Mouse (Mus musculus) adipocyte (in vitro differentiated cells): ENCODE data around the gene Crybg2.
A peak's percentile ranks its signal among the peaks of the same experiment; 100 is the strongest.

Experiments
- DNase-seq: peaks from one replicate; pipeline ENCODE4 v3.0.0-alpha.2; 2016; ENCODE audit warnings: low spot score

Crybg2 gene

DNA sequence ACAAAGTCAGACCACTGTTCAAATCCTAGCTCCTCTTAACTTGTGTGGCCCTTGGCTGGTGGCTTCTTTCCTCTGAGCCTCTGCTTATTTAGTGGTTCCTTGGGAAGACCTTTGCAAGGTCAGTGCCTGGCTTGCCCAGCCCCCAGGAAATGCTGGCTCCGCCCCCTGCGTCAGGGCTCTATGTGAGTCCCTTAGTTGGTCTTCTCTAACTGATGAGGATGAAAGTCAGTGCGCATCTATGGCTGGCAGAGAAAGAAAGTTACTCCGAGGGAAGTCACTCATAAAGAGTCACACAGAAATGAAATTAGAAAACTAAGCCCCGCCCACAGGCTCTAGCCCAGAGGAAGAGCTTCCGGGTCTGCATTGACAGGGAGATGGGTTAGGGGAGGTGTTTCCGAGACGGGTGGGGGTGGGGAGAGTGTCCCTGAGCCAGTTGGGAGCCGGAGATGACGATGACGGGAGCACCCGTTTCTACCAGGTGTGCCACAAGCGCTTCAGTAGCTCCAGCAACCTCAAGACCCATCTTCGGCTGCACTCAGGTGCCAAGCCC lies 2.4 kb upstream of the Crybg2 start:
- DNase-seq: no peak

DNA sequence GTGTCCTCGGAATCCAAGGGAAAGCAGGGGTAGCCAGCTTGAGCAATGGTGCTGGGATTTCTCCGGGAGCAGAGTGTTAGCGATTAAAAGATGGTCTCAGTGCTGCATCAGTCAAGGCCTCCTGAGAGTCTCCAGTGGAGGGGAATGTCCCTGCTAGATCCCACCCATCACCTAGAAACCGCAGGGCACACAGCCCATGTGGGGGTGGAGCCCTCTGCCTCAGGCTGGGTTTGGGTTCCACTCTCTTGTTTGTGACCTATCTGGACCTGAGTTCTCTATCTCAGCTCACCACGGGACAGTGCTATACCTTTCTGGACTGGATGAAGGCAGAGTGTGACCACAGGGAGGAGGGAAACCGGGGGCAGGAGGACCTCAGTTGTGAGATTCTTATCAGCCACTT lies 1.7 kb upstream of the Crybg2 start:
- no peak for DNase-seq

DNA sequence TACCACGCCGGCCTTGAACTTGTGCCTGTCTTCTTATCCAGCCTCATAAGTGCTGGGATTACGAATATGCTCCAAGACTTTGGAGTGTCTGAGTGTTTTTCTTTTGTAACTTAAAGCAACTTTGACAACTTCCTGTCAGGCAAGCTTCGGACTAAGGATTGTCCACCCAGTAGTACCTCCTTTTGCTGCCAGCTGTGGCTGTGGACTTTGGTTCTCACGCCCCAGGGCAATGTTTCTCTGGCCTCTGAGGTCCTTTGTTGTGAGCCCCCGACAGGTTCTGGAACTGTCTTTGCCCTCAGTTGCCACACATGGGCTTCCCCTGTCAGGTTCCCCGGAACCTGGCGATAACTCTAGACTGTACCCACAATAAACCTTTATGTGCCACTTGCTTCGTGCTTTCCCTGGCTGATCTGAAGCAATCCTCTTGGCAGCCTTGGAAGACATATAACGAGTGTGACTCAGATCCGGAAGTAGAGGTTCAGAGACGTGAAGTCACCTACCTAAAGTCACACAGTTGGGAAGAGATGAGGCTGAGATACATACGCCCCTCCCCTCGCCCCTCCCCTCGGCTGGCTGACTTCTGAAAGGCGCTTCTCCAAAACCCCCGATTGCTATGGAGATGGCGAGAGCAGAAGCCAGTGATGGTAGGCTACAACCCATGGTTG lies 683 bp downstream of the Crybg2 start:
- DNase-seq: no peak

DNA sequence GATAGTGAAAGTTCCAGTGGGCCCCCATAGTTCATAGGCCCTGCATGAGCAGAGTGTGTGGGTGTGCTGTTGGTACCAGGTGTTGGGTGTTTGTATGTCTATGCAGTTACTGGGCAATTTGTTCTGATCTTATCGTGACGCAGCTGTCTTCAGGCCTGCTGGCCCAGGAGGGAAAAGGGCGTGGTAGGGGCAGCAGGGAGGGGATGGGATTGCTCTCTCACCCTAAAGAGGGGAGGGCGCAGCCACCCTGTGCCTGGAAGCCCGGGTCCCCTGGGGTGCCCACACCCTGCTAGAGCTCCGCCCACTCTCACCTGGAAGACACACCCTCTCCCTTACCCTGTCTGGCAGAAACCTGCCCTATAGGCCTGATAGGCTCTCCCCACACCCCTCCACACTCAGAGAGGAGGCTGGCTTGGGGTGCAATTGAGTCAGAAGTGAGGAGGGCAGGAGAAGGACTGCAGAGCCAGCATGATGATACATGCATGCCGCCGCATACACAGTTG lies 1.4 kb downstream of the Crybg2 start:
- DNase-seq: no peak

DNA sequence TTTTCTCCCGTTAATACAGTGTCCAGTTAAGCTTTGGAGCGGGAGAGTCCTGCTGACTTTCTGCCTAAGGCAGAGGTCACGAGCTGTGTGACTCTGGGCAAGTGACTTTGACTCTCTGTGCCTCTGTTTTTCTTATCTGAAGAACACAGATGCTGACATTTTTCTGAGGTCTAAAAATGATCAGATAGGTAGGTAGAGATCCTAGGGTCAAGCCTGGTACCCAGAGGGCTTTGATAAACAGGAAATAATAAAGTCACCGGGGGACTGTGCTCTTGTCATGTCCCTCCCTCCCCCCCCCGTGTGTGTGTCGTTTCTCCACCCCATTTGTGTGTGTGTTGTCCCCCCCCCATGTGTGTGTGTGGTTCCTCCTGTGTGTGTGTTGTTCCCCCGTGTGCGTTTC lies 1.9 kb downstream of the Crybg2 start:
- no peak for DNase-seq

DNA sequence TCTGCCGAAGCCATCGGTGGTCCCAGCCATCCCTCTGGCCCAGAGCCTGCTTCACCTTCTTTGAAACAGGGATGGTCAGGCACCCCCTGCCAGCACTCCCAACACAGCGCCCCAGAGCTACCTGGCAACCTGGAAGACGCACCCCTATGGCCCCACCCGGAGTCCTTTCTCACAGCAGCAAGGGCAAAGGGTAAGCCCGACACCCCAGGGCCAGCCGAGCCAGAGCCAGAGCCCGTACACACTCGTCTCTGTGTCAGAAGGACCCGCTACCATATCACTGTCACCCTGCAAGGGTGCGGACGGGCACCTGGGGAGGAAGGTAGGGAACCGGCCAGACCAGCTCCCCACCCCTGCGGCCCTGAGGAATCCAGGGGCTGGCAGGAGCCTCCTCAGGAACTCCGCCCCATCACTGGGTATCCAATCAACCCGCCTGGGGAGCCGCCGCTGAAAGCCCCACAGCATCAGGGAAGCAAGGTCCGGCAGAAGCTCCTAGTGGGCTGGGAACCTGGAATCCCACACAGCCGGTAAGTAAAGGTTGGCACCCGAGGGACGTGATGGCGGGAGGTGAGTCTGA lies 4.9 kb downstream of the Crybg2 start:
- DNase-seq: no peak

DNA sequence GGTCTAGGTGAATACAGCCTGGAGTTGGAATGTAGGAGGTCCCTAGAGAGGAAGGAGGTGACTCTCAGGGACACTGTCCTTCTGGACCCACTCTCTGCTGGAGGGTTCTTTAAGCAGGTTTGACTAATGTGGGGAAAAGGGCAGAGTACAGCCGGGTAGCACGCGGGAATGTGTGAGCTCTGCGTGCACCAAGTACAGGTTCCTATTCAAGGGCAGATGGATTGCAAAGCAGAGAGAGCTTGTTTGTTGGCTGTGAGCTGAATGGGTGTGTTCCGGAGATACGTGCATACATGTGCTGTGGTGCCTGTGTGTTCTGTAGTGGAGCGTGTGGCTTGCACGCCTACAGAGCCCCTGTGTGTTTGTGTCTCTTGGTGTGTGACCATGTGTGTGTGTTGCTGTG lies 6.8 kb downstream of the Crybg2 start:
- no peak for DNase-seq

DNA sequence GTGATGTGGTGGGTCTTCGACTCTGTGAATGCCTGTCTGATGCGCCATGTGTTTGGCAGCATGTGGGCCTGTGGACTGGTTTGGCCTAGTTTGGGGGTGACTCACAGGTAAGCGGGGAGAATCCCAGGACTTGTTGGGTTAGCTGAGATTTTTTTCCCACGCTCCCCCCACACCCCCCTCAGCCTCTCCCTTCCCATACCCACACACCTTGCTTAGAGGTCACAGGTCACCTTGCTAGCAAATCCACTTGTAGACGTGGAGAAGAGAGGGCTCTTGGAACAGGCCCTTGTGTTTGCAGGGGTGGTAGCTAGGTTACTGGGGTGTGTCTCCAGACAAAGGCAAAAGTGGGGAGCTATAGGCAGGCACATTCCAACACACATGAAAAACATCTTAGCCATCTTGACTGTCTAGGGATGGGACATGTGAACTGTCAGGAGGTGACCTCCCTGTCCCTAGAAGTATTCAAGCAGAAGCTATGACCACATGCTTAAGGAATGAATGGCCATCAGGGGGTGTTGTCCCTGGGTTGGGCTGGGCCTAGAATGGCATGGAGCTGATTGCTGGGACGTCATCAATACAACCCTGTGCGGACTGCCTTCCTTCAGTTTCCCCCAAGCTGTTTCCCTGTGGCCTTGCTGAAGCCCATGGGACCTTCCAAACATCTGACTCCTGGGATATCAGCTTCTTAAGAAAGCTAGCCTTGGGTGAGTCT lies 7.4 kb downstream of the Crybg2 start:
- no peak for DNase-seq

DNA sequence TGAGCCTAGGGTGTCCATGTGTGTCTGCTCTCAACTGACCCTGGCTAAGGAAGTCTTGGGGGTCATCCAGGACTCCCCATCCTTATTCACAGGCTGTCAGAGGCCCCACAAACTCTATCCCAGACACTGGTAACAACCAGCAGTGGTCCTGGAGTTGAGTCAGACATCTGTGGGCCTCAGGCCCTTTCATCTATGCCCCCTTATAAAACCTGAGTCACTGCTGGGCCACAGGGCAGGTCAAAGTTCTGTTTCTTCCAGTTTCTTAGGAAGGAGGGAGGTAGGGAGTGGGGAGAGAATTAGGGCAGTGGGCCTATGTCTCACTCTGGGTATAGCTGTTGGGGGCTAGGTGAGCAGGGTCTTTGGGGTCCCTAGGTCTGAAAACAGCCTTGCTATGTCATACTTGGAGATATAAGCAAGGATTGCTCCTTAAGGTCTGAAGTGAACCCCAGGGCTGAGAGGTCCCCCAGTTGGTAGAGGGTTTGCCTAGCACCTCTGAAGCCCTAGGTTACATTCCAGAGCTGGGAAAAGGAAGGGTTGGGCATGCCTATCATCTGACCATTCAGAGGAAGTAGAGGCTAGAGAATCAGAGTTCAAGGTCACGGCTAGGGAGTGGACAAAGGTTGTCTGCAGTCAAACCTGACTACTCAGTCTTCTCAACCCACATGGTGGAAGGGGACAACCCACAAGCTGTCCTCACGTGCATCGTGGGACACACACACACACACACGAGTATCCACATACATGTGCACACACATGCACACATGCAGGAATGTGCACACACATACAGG lies 8.4 kb downstream of the Crybg2 start:
- DNase-seq: no peak

DNA sequence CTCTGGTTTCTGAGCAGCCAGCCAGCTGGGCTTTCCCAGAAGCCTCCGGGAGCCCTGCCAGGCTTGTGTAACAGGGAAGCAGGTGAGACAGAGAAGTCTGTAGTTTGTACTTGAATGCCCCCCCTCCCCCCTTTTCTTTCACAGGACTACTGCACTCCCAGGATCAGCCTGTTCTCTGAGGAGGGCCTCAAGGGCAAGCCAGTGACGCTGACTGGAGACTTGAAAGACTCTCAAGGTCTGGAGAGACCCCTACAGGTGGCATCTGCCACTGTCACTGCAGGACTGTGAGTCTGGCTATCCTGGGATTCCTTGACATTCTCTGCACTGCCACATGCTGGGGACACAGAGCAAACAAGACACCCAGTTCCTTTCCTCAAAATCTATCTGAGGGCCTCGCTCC lies 18.1 kb downstream of the Crybg2 start:
- peak; percentile 7 for DNase-seq

DNA sequence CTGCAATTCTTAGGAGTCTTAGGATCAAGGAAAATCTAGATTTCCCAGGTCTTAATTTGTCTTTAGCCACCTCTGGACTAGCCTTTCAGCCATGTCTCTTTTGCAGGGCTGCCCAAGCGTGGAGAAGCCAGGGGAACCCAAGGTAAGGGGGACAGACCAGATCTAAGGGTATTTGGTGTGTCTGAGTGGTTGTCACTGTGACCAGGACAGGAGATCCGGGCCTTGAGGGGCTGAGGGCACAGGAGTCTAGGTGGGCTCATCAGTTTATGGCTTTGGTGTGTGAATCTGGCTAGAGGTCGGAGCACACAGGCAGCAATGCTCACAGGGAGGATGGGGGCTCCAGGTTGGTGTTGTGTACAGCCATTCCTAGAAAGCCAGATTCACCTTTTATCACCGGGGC lies 20.1 kb downstream of the Crybg2 start:
- no peak for DNase-seq

DNA sequence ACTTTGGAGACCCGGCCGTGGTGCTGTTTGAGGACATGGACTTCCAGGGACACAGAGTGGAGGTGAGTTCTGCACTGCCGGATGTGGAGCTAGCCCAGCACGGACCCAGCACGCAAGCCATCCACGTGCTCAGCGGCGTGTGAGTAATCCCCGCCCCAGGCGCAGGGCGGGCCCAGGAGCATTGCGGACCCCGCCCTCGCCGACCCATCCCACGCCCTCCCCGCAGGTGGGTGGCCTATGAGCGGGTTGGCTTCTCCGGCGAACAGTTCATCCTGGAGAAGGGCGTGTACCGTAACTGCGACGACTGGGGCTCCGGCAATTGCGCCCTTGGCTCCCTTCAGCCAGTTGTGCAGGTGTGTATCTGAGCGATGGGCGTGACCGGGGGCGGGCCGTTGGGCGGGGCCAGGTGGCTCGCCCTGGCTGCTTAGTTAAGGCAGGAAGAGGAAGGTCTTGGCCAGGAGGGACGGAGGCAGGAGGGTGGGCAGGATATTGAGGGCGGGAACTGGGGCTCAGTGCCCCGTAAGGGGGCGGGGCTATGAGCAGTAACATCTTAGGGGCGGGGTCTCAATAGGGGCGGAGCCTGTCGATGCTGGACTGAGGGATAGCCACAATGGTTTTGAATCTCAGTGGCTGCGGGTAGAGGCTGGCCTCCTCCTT lies 21.2 kb downstream of the Crybg2 start:
- DNase-seq: no peak

DNA sequence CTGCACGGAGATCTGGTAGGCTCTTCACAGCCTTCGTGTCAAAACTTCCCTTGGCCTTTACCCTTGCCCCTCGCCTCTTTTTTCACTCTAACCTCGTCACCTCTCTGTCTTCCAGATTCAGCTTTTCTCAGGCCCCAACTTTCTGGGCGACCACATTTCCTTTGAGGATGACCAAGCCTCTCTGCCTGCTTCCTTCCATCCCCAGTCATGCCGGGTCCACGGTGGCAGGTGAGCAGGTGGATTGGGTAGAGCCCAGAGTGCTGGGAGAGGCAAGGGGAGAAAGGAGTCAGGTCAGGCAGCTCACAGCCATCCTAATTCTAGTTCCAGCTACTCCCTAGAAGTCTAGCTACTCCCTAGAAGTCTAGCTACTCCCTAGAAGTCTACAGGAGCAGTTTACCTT lies 21.8 kb downstream of the Crybg2 start:
- DNase-seq: no peak

DNA sequence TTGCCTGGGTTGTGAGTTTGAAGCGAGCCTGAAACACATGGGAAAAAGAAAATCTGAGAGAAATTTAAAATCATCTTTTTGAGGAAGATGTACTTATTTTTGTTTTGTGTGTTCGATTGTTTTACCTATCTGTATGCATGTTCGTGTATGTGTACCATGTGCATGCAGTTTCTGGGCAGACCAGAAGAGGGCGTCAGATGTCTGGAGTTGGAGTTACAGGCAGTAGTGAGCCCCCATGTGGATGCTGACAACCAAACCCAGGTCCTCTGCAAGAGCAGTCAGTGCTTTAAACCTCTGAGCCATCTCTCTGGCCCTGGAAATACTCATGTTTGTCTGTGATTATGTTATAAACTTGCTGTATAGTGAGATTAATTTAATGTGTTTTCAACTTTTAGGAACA lies 24.4 kb downstream of the Crybg2 start:
- DNase-seq: no peak

DNA sequence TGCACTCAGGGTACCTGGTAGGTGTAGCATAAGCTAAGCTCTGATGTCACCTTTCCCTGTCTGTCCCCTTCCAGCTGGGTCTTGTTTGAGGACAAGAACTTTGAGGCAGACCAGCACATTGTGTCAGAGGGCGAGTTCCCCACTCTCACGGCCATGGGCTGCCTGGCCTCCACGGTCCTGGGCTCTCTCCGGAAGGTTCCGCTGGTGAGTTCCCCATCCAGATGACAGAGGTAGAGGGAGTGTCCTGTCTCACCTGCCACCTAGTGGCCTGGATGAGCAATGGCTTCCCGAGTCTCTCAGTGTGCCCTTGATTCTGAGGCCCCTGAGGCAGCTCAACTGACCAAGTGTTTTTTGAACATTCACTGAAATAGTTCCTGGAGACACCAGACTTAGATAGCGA lies 26.8 kb downstream of the Crybg2 start:
- peak; percentile 21 for DNase-seq

DNA sequence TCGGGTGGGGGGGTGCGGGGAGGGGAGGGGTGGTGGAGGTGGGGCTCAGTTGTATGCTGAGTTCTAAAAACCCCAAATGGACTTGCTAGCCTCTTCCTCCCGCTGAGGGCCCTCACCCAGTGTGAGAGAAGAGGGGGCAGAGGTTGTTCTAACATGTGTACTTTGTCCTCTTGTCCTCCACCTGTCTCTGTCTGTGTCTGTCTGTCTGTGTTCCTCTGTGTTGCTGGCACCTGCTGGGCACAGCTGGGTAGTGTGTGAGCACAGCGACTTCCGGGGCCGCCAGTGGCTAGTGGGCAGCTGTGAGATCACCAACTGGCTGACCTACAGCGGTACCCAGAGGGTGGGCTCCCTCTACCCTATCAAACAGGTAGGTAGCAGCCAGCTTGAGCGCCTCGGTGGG lies 28.4 kb downstream of the Crybg2 start:
- no peak for DNase-seq

DNA sequence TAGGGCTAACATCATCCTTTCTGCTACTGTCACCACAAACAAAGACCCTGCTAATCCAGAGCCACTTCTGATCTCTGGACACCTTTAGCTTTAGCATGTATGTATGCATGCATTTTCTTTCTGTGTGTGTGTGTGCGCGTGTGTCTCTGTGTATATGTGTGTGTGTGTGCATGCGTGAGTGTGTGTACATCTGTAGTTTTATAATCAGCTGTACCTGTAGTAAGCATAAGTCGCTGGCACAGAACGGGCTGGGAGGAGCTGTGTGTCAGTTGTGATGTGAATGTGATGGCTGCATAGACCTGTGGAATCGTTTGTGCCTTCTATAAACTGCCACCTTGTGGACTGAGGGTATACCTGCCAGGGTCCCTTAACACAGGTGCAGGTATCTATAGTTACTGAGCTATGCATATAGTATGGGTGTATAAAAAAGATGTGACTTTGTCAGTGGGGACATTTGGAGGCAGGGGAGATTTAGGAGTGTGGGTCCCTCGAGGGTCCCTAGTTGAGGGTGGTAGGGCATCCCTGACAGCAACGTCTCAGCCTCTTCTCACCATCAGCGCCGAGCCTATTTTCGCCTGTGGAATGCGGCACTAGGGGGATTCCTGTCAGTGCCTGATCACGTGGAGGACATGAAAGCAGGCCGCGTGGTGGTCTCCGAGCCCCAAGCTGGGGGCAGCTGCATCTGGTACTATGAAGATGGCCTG lies 30.1 kb downstream of the Crybg2 start:
- no peak for DNase-seq

DNA sequence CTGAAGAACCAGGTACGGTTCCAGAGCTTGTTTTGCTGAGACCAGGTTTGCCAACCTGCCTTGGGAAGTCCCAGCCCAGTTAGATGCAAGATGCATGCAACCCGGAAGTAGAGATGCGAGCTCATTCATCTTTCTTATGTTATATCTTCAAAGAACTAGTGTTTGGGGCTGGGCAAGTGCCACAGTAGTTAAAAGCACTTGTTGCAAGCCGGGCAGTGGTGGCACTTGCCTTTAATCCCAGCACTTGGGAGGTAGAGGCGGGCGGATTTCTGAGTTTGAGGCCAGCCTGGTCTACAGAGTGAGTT lies 30.6 kb downstream of the Crybg2 start:
- no peak for DNase-seq

DNA sequence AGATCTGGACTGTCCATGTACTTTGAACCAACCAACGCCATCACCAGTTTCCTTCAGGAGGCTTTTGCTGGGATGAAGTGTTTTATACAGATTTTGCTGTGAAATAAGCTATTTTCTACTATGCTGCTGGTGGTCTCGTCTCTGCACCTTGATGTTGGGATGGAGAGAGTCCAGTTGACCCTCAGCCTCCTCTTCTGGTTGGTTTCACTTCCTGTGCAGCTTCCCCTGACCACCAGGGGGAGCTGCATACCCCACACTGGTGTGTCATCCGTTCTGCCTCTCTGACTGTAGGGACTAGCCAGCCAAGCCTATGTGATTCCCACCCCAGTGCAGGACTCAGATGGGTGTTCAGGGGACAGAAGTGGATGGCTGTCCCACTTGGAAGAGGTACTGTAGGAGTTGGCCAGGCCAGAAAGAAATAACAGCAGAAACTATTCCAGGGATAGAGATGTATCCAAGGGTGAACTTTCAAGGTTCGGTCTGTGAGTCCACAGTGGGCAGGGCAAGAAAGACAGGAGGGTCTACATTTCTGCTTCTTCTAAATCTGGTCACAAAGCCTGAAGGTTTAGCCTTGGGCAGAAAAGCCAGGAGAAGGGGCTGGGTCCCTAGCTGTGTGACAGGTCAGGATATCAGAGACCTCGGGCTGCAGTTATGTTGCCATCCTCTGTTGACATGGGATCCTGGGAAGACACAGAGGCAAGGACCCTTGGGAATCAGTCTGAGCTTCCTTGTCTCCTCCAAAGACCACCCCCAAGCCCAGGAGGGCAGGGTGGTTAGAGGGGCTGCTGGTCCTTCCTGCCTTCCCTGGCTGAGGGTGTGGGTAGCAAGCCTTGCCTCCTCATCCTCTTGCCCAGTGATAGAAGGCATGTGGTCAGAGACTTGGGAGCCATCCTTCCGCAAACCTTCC lies 32.0 kb downstream of the Crybg2 start:
- peak; percentile 57 for DNase-seq

DNA sequence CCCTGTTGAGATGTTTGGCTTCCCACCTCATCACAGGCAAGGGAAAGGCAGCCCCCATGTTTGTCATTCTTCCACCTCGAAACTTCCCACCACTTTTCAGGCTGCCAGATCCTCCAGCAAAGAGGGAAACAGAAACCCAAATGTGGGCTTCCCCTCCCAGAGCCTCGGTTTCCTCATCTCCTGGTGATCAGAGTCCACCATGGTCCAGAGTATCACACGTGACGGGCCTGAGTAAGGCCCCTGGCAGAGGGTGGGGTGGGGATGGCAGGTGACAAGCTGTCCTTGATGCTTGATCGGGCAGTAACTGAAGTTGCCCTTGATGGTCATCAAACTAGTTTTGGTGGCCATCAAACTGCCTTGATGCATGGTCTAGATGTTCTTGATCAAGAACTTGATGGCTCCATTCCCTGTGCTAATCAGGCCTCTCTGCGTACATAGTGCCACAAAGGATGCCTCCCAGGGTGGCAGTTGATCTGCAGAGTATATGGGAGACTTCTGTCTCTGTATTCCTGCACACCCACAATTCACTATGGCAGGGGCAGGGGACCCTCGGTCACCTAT lies 33.5 kb downstream of the Crybg2 start:
- DNase-seq: no peak
